Mouse (Mus musculus): ENCODE measurements around the gene Gtpbp1. TPM values are rescaled to one million over a fixed set of nuclear protein-coding genes. Genes with fewer than 3 reads are reported as not detected.
A peak's percentile ranks its signal among the peaks of the same experiment; 100 is the strongest.

Gtpbp1 gene
- total and polyA plus RNA-seq, 3 experiments: 29.2 to 32.5 (median 29.8) TPM

GRCm38 (mm10) chr15:79723439-79723838 lies 32.8 kb downstream of the Gtpbp1 start:
- peak; percentile 43 for DNase-seq

GRCm38 (mm10) chr15:79725190-79725789 lies 34.6 kb downstream of the Gtpbp1 start:
- DNase-seq: no peak

GRCm38 (mm10) chr15:79727840-79728239 lies 37.2 kb downstream of the Gtpbp1 start:
- no peak for DNase-seq

DNA sequence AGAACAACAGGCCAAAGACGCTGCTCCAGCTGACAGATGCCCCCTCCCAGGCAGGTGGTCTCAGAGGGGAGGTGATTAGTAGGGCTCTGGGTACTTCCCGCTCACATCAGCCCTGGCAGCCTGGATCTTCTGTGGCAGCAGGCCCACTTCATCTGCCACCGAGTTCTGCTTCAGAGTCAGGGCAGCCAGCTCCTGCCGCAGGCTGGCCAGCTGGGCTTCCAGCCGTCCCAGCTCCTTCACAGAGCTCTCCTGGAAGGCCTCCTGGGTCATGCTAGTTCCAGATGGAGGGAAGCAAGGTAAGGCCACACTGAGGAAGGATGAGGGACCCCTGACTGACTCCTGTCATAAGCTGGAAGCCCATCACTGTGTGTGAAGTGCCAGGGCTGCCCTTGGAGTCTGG lies 37.7 kb downstream of the Gtpbp1 start:
- DNase-seq: no peak

DNA sequence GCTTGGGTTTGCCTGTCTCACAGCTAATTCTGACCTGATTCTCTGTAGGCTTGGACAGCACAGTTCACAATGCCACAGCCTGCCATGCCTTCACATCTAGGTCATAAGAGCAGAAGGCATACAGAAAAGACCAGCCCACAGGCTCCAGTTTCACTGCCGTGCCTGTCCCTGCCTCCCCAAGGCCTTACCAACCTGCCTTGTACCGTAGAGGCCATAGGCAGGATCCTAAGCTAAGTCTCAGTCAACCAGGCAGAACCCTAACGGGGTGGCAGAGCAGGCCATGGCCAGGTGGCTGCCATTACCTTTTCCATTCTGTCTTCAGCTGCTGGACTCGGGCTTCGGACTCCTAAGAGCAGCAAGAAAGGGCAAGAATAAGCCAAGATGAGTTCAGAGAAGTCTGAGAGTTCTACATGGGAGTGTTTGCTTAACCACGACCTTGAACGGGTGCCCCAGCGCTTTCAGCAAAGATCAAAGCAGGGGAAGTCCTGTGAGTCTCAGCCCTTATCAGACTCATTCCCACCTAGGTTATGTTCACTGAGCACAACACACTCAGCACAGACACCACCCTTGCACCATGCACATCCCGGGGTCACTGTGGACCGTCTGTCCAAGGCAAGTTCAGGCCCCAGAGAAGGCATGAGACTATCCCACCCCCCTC lies 38.2 kb downstream of the Gtpbp1 start:
- peak; percentile 40 for DNase-seq

DNA sequence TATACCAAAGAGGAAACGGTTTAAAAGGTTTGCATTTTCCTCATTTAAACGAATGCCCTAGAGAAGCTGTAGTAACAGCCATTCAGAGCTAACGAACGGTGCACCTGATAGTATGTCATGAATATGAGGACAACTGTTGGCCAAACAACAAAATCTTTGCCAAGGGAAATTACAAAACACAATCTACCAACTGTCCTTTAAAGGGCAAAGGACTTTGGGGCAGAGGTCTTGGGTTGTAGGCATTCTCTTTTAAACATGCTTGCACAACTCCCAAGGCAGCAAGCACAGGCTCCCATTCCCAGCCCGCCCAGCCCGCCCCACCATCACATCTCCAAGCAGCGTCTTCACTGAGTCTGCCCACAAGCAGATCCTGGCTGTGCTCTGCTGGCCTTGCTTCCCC lies 40.9 kb downstream of the Gtpbp1 start:
- no peak for DNase-seq

GRCm38 (mm10) chr15:79733192-79733591 lies 42.5 kb downstream of the Gtpbp1 start:
- no peak for DNase-seq

DNA sequence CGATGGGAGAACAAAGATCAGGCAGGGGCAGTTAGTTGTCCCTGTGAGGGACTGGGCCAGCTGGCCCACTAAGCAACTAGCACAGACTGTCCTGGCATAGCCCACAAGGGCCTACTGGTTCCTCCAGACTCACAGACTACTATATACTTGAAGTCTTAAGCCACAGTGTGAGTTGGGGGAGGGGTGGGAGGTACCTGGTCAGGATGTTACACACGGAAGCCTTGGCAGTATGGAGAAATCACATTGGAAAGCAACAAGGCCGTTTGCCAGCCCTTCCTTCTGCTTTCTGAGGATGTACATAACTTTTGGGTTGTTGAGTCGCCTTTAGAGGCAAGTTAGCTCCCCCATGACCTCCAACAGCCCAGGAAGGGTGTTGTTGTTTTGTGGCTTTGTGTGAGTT lies 43.0 kb downstream of the Gtpbp1 start:
- DNase-seq: no peak

DNA sequence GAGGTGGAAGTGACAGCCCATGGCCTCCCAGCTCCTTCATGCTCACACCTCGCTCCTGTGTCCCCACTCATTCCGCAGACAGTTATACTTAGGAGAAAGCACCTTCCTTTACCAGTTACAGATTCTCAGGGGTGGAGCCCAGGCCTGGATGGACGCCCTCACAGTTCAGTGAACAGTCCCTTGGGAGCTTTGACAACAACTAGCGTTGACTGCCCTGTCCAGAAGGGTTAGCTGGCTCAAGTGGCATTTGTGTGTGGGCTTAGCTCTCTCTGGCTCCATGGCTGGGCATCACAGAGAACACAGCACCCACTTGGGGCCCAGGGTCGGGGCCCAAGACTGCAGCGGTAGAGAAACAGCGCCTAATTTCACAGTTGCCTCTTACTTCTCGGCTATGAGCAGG lies 43.7 kb downstream of the Gtpbp1 start:
- DNase-seq: peak; percentile 31

DNA sequence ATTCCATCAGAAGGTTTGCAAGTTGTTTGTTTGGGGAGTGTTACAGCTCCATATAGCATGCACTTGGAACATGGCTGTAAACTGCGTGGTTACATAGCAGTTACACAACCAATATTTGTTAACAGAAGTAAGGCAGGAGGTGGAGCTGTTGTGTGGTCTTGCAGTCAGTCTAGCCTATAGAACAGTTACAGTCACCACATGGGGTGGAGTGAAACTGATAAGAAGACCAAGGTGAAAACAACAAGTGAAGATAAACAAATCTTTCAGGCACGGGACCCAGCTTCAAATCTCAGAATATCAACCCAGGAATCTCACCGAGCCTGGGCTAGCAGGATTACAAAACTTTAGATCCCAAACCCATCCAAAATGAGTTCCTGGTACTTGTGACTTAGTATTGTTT lies 50.1 kb downstream of the Gtpbp1 start:
- no peak for DNase-seq

GRCm38 (mm10) chr15:79741173-79741858 lies 50.7 kb downstream of the Gtpbp1 start:
- peak; percentile 19 for DNase-seq

DNA sequence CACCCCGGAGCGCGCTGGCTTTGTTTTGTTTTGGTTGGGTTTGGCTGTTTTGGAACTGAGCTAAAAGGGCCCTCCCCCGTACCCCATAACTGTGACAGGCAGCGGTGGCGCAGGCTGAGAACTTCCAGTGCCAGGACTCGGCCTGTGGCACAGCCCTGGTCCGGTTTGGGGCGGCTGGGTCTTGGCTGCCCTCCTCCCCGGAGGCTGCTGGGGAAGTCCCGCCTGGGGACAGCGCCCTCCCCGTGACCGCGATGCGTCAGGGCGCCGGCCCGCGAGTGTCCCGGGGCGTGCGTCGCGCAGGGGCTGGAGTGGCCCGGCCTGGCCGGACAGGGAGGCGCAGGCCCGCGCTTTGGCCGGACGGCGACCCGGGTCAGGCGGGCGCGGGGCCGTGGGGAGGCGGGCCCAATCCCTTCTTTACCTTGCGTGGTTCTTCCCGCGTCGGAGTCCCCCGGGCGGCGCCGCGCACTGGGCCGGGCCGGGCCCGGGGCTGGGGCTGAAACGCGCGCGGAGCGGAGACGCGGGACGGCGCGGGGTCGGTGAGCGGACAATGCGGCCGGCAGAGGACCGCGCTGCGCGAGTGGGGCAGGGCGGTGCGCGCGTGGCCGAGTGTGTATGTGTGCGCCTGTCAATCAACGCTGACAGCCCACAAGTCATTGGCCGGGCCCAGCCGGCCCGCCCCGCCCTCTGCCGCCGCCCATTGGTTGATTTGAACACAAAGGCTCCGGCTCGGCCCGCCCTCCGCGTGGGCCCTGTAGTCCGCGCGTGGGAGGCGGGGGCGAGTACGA lies 51.5 kb downstream of the Gtpbp1 start, which contains the start of gene Sun2:
TSS of gene Sun2 (minus strand) at position 616 of the 785 bp plus-strand sequence.
- peak; percentile 95 for DNase-seq

DNA sequence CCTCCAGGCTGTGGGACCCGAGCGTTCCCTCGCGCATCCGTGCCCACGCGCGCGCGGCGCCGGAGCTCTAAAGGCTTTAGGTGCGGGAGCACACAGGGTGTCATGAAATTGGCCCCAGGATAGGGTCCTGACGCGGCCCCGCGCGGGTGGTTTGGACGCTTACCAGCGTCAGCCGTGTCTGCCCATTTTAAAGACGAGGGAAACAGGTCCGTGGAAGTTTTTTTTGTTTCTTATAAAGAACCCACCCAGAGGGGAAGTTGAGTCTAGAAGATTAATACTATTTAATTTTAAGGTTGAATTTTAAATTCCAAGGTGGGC lies 52.0 kb downstream of the Gtpbp1 start:
- DNase-seq: no peak

- DNase-seq: no peak
Observed at GRCm38 (mm10) chr15:79744001-79744400, 53.4 kb downstream of the Gtpbp1 start.

DNA sequence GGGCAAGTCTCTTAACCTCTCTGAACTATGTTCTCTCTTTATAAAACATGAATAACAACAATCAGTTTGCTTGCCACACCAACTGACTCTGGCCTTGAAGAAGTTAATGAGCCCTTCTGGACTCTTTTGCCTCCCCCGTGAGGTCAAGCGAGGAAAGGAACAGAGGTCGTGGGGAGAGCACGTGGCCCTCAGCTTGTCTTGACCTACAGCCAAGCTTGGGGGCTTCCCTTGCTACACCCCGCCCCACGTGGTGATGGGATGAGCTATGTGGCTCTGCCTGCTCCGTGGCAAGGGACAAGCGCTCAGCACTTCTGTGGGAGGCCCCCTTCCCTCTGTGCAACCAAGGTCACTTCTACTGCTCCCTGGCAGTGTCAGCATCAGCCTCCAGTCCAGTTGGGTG lies 54.1 kb downstream of the Gtpbp1 start:
- DNase-seq: no peak

- DNase-seq: no peak
Observed at GRCm38 (mm10) chr15:79745312-79745711, 54.7 kb downstream of the Gtpbp1 start.

DNA sequence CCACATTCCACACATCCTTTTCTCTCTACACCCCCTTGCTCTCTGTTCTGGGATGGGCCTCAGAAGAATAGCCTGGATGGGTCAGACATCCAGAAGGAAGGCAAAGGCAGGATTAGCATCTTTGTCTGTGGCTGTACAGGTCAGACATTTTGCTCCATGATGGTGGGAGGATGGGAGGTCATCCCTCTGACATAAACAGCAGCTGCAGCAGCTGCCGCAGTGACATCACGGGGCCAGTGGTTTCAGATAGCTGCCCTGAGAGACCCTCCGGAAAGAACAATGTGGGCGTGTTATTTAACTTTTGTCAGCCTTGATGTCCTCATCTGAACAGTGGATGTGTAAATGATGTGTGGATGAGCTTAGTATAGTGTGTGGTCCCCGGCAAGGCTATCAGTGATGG lies 55.2 kb downstream of the Gtpbp1 start:
- DNase-seq: no peak

- no peak for DNase-seq
Observed at GRCm38 (mm10) chr15:79747998-79748397, 57.4 kb downstream of the Gtpbp1 start.

DNA sequence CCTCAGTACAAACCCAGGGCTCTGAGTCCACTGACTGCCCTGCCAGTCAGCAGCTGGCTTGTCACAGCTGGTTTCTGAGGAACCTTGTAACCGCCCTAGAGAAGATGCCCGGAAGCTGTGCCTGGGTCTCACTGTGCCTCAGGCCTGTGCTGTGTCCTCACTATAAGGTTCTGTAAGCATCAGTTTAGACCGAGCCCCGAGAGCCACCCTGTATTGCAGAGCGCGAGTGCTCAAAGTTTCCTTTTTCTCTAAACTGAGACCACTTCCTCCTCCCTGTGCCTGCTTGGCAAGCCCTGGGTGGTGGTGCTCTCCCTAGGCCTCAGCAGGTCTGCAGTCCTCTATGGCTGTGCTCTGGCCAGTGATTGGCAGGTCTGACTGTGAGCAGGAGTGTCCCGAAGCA lies 58.5 kb downstream of the Gtpbp1 start:
- DNase-seq: no peak

DNA sequence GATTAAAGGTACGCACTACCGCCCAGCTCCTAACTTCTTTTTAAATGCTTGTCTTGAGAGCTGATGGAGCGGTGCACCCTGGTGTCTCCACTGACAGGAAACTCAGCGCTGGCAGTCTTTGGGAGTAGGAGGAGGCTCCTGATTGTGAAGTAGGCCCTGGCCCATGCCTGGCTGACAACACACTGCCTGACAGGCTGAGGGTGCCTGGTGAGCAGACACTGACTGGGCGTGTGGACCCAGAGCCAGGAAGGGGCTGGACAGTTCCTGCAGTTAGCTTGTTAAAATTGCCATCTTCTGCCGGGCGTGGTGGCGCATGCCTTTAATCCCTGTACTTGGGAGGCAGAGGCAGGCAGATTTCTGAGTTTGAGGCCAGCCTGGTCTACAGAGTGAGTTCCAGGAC lies 59.6 kb downstream of the Gtpbp1 start:
- DNase-seq: no peak

- no peak for DNase-seq
Observed at GRCm38 (mm10) chr15:79751772-79752171, 61.1 kb downstream of the Gtpbp1 start.

DNA sequence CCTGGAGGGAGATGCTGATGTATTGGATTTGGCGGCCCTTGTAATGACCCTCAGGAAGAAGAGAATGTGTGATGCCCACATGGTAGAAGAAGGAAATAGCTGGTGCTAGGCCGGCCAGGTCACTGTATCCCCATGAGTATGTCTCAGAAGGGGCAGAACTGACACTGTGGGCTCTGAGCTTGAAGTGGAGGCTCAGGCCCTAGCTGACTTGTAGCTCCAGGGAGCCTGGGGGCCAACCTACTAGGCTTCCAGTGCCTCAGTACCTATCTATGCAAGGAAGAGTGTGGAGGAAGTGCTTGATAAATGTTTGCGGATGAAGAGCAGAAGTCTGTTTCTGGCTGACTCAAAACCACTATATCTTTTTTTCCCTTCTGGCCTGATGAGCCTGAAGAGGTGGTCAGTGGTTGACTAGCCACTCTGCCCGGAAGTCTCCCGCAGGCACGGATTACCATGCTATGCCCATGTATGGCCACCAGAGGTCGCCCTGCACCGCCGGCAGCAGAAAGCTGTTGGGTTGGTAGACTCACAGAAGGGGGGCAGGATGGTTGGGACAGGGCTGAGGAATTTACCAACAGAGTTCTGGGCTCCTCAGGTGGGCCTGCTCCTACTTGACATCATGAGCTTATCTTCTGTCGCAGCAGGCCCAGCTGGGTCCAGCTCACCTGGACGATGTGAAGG lies 62.2 kb downstream of the Gtpbp1 start:
- peak; percentile 75 for DNase-seq
